Mouse (Mus musculus): Measurements from ENCODE around the gene Mrc2. TPM values are rescaled to one million over a fixed set of nuclear protein-coding genes. Genes with fewer than 3 reads are reported as not detected.

Gene Mrc2
- total and polyA plus RNA-seq, 3 experiments = not detected

- H3K36me3 ChIP-seq (ENCODE audit: control insufficient read depth in 1 of 2, insufficient read depth in 2 of 2, low read length in 2 of 2) = peaks cover 0 to 21% of the 10 kb centered on the region in 2 experiments; a peak in 2 of 4 replicates
- H3K79me2 ChIP-seq (ENCODE audit: control insufficient read depth, insufficient read depth, low read length, poor library complexity) = no peaks in the 10 kb centered on the region
- no peak overlapping the region for H3K9ac ChIP-seq (ENCODE audit: control insufficient read depth, low read depth, low read length, poor library complexity, severe bottlenecking)
- H3K9me3 ChIP-seq (replicated peaks; ENCODE audit: insufficient read depth, low read length) = no peaks in the 10 kb centered on the region
- H3K4me1 ChIP-seq (ENCODE audit: control insufficient read depth in 1 of 2, insufficient read depth in 2 of 2, low read length in 2 of 2) = peaks cover 11 to 33% of the 10 kb centered on the region in 2 experiments
- peaks cover 0 to 3% of the 10 kb centered on the region in 2 experiments; a peak in 2 of 4 replicates for H3K27me3 ChIP-seq (ENCODE audit: control insufficient read depth in 1 of 2, insufficient read depth in 2 of 2, low read length in 2 of 2)
- no peak overlapping the region for H3K27ac ChIP-seq (ENCODE audit: control insufficient read depth, low read depth, low read length)
- no peak for DNase-seq (ENCODE audit: low read depth, low spot score)
- H3K4me3 ChIP-seq (ENCODE audit: control insufficient read depth in 1 of 2, insufficient read depth in 1 of 2, low read depth in 2 of 2, low read length in 2 of 2) = no peak overlapping the region
- no peak for TF ChIP-seq USF1 (IDR thresholded peaks at IDR 0.05; ENCODE audit: low read depth, low read length)
- no peak for TF ChIP-seq POLR2AphosphoS2 (IDR thresholded peaks at IDR 0.05; ENCODE audit: low read length)
- no peak for TF ChIP-seq POLR2AphosphoS5 (IDR thresholded peaks at IDR 0.05; ENCODE audit: borderline replicate concordance, low read depth, low read length)
- TF ChIP-seq TAL1 (IDR thresholded peaks at IDR 0.05; ENCODE audit: low read length) = no peak
- no peak for TF ChIP-seq UBTF (IDR thresholded peaks at IDR 0.05; ENCODE audit: borderline replicate concordance, insufficient read depth, low read depth, low read length)
- TF ChIP-seq RAD21 (IDR thresholded peaks at IDR 0.05; ENCODE audit: low read depth, low read length) = no peak
- TF ChIP-seq GATA1 (IDR thresholded peaks at IDR 0.05; ENCODE audit: low read depth, low read length) = no peak
- no peak for TF ChIP-seq POLR2A (IDR thresholded peaks at IDR 0.05; ENCODE audit: control insufficient read depth in 1 of 2, insufficient read depth in 1 of 2, low read depth in 1 of 2, low read length in 2 of 2, poor library complexity in 1 of 2)
- no peak for TF ChIP-seq ZC3H11A (IDR thresholded peaks at IDR 0.05; ENCODE audit: low read depth, low read length)
- TF ChIP-seq KAT2A (conservative IDR thresholded peaks at IDR 0.05; ENCODE audit: low read depth, low read length) = no peak
- no peak for TF ChIP-seq ZNF384 (IDR thresholded peaks at IDR 0.05; ENCODE audit: low read depth, low read length)
- TF ChIP-seq NRF1 (IDR thresholded peaks at IDR 0.05; ENCODE audit: insufficient read depth, low read depth, low read length, poor library complexity, severe bottlenecking) = no peak
- TF ChIP-seq HCFC1 (IDR thresholded peaks at IDR 0.05; ENCODE audit: low read depth, low read length) = no peak
- no peak for TF ChIP-seq SIN3A (IDR thresholded peaks at IDR 0.05; ENCODE audit: low read length)
- no peak for TF ChIP-seq RCOR1 (IDR thresholded peaks at IDR 0.05; ENCODE audit: low read depth, low read length)
- no peak for TF ChIP-seq USF2 (IDR thresholded peaks at IDR 0.05; ENCODE audit: borderline replicate concordance in 1 of 2, insufficient read depth in 1 of 2, low read depth in 1 of 2, low read length in 2 of 2)
Measured at GRCm38 (mm10) chr11:105369526-105370386, 77.3 kb downstream of the Mrc2 start.

DNA sequence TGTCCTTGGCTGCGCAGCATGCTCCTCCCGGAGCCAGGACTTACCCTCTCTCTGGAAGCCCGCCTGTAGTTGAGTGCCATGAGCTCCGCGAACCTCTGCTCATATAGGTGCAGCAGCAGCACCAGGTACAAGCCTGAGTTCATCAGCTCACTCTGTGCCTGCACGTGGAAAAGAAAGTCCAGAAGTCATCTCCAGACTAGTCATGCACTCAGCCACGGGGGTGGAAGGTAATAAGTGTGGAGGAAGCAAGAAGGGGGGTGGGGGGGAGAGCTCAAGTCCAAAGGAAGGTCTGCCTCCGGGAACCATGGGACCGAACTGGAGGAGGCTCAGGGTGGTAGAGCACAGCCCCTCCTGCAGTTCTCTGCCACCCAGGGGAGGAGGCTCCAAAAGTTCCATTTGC lies 79.4 kb downstream of the Mrc2 start:
- no peak for TF ChIP-seq USF2 (IDR thresholded peaks at IDR 0.05; ENCODE audit: borderline replicate concordance in 1 of 2, insufficient read depth in 1 of 2, low read depth in 1 of 2, low read length in 2 of 2)
- no peak for TF ChIP-seq POLR2A (IDR thresholded peaks at IDR 0.05; ENCODE audit: control insufficient read depth in 1 of 2, insufficient read depth in 1 of 2, low read depth in 1 of 2, low read length in 2 of 2, poor library complexity in 1 of 2)
- TF ChIP-seq POLR2AphosphoS2 (IDR thresholded peaks at IDR 0.05; ENCODE audit: low read length) = no peak
- TF ChIP-seq E2F4 (IDR thresholded peaks at IDR 0.05; ENCODE audit: borderline replicate concordance, low read depth, low read length) = no peak
- no peak for TF ChIP-seq GABPA (IDR thresholded peaks at IDR 0.05; ENCODE audit: low read depth, low read length)
- H3K27me3 ChIP-seq (ENCODE audit: control insufficient read depth in 1 of 2, insufficient read depth in 2 of 2, low read length in 2 of 2) = peaks cover 1 to 3% of the 10 kb centered on the region in 2 experiments; a peak in 2 of 4 replicates

More for the DNA sequence above, 79.4 kb downstream of the Mrc2 start:
- H3K27ac ChIP-seq (ENCODE audit: control insufficient read depth, low read depth, low read length) = no peak overlapping the region
- peaks cover 6 to 17% of the 10 kb centered on the region in 2 experiments for H3K4me1 ChIP-seq (ENCODE audit: control insufficient read depth in 1 of 2, insufficient read depth in 2 of 2, low read length in 2 of 2)
- no peaks in the 10 kb centered on the region for H3K79me2 ChIP-seq (ENCODE audit: control insufficient read depth, insufficient read depth, low read length, poor library complexity)
- H3K9ac ChIP-seq (ENCODE audit: control insufficient read depth, low read depth, low read length, poor library complexity, severe bottlenecking) = no peak overlapping the region
- H3K9me3 ChIP-seq (replicated peaks; ENCODE audit: insufficient read depth, low read length) = no peaks in the 10 kb centered on the region
- no peak overlapping the region for H3K4me3 ChIP-seq (ENCODE audit: control insufficient read depth in 1 of 2, insufficient read depth in 1 of 2, low read depth in 2 of 2, low read length in 2 of 2)
- DNase-seq (ENCODE audit: low read depth, low spot score) = no peak
- peaks cover 0 to 14% of the 10 kb centered on the region in 2 experiments; a peak in 2 of 4 replicates for H3K36me3 ChIP-seq (ENCODE audit: control insufficient read depth in 1 of 2, insufficient read depth in 2 of 2, low read length in 2 of 2)
